In genomic region chr12:9237538-9237937, GRCm38 (mm10) we compare ENCODE assay signal across 17 mouse cellular contexts.
A peak's percentile ranks its signal among the peaks of the same experiment; 100 is the strongest.
DNase-seq lines count a peak whose midpoint lies in the region; ATAC-seq and TF ChIP-seq lines count a peak whose summit lies in the region.
"Had no signal": no experiment of that assay in that cellular context is flagged by ENCODE, and none has a peak within 500 bp of the region (broad histone marks: within the 10 kb centered on the region; RNA-seq: fewer than 3 reads in every experiment).

No protein-coding gene starts in this region.

- peak; percentile 37; the same call in 1 of the 2 replicates for ATAC-seq in heart, embryonic 13.5 days (ENCODE audit: extremely low read depth, insufficient number of reproducible peaks, low FRiP score, low TSS enrichment)
- ATAC-seq in lung, postnatal 0 days: peak; percentile 46
- no peak for ATAC-seq in forebrain, embryonic 16.5 days
- ATAC-seq: forebrain, embryonic 13.5 days; intestine, embryonic 16.5 days; midbrain, embryonic 15.5 days had no signal

- no peaks in the 10 kb centered on the region for H3K36me3 ChIP-seq in heart, embryonic 13.5 days
- H3K36me3 ChIP-seq in limb, embryonic 10.5 days: no peaks in the 10 kb centered on the region
- no peaks in the 10 kb centered on the region for H3K36me3 ChIP-seq in lung, postnatal 0 days (ENCODE audit: insufficient read depth, low read length)
- no peaks in the 10 kb centered on the region for H3K36me3 ChIP-seq in forebrain, embryonic 16.5 days (ENCODE audit: control insufficient read depth, insufficient read depth)
- H3K36me3 ChIP-seq: embryonic facial prominence, embryonic 15.5 days; hindbrain, embryonic 13.5 days; midbrain, embryonic 15.5 days had no signal

- 26% methylated on average over 6 of the region's 6 CpGs for WGBS in heart, embryonic 13.5 days
- 45% methylated on average over 6 of the region's 6 CpGs for WGBS in limb, embryonic 10.5 days
- WGBS in lung, postnatal 0 days: 37% methylated on average over 6 of the region's 6 CpGs
- 78% methylated on average over 6 of the region's 6 CpGs for WGBS in forebrain, embryonic 16.5 days

- H3K4me2 ChIP-seq in heart, embryonic 13.5 days: peak overlapping the region; percentile 16; the same call in 1 of the 2 replicates
- no peak overlapping the region for H3K4me2 ChIP-seq in lung, postnatal 0 days (replicated peaks; ENCODE audit: low read depth, low read length)
- H3K4me2 ChIP-seq in forebrain, embryonic 16.5 days (ENCODE audit: low read length): no peak overlapping the region
- H3K4me2 ChIP-seq: embryonic facial prominence, embryonic 15.5 days; forebrain, embryonic 13.5 days; hindbrain, embryonic 13.5 days; midbrain, embryonic 15.5 days had no signal

- H3K4me1 ChIP-seq in heart, embryonic 13.5 days: peaks cover 19% of the 10 kb centered on the region
- peaks cover 7% of the 10 kb centered on the region for H3K4me1 ChIP-seq in limb, embryonic 10.5 days
- H3K4me1 ChIP-seq in lung, postnatal 0 days (ENCODE audit: insufficient read depth, low read depth, low read length): no peaks in the 10 kb centered on the region
- no peaks in the 10 kb centered on the region for H3K4me1 ChIP-seq in forebrain, embryonic 16.5 days (replicated peaks; ENCODE audit: control insufficient read depth, insufficient read depth, low read length)
- H3K4me1 ChIP-seq: embryonic facial prominence, embryonic 15.5 days; forebrain, embryonic 13.5 days; hindbrain, embryonic 13.5 days; megakaryocyte, embryonic 14.5 days; midbrain, embryonic 15.5 days had no signal

- no peaks in the 10 kb centered on the region for H3K27me3 ChIP-seq in heart, embryonic 13.5 days (replicated peaks)
- H3K27me3 ChIP-seq in limb, embryonic 10.5 days (ENCODE audit: low read depth, poor library complexity, severe bottlenecking): peaks cover 12% of the 10 kb centered on the region; the same call in 1 of the 2 replicates
- no peaks in the 10 kb centered on the region for H3K27me3 ChIP-seq in lung, postnatal 0 days (replicated peaks; ENCODE audit: insufficient read depth, low read length)
- no peaks in the 10 kb centered on the region for H3K27me3 ChIP-seq in forebrain, embryonic 16.5 days (replicated peaks; ENCODE audit: control insufficient read depth, insufficient read depth, low read length)
- H3K27me3 ChIP-seq: embryonic facial prominence, embryonic 15.5 days; forebrain, embryonic 13.5 days; hindbrain, embryonic 13.5 days; megakaryocyte, embryonic 14.5 days; midbrain, embryonic 15.5 days had no signal

- no peak for TF ChIP-seq EP300 in lung, postnatal 0 days (IDR thresholded peaks at IDR 0.05)

- DNase-seq in NIH3T3 (ENCODE audit: low read depth): peak; percentile 77
- DNase-seq in limb, embryonic 10.5 days (ENCODE audit: low spot score): peak; percentile 49
- DNase-seq in lung, postnatal 0 days (ENCODE audit: low spot score): peak; percentile 17
- DNase-seq in kidney, postnatal 14 days: no peak
- no peak for DNase-seq in kidney, adult 8-10 months
- DNase-seq: cerebellum, postnatal 10 days; embryo, embryonic 11 days; layer of hippocampus, postnatal 36 days; thymus, postnatal 4 days had no signal

- no peak overlapping the region for H3K9ac ChIP-seq in heart, embryonic 13.5 days
- H3K9ac ChIP-seq in lung, postnatal 0 days (replicated peaks; ENCODE audit: low read depth): no peak overlapping the region
- no peak overlapping the region for H3K9ac ChIP-seq in forebrain, embryonic 16.5 days (replicated peaks; ENCODE audit: low read depth, low read length)
- H3K9ac ChIP-seq: embryonic facial prominence, embryonic 15.5 days; forebrain, embryonic 13.5 days; hindbrain, embryonic 13.5 days; midbrain, embryonic 15.5 days had no signal

- peak overlapping the region; percentile 76 for H3K27ac ChIP-seq in heart, embryonic 13.5 days (replicated peaks)
- H3K27ac ChIP-seq in limb, embryonic 10.5 days: no peak overlapping the region
- no peak overlapping the region for H3K27ac ChIP-seq in lung, postnatal 0 days (ENCODE audit: low read length)
- H3K27ac ChIP-seq in forebrain, embryonic 16.5 days (ENCODE audit: low read length): no peak overlapping the region
- H3K27ac ChIP-seq: embryonic facial prominence, embryonic 15.5 days; forebrain, embryonic 13.5 days; hindbrain, embryonic 13.5 days; midbrain, embryonic 15.5 days had no signal

- no peaks in the 10 kb centered on the region for H3K9me3 ChIP-seq in heart, embryonic 13.5 days
- H3K9me3 ChIP-seq in limb, embryonic 10.5 days (replicated peaks): no peaks in the 10 kb centered on the region
- no peaks in the 10 kb centered on the region for H3K9me3 ChIP-seq in lung, postnatal 0 days (ENCODE audit: low read length)
- H3K9me3 ChIP-seq in forebrain, embryonic 16.5 days (ENCODE audit: control insufficient read depth, low read length): no peaks in the 10 kb centered on the region
- H3K9me3 ChIP-seq: embryonic facial prominence, embryonic 15.5 days; forebrain, embryonic 13.5 days; hindbrain, embryonic 13.5 days; midbrain, embryonic 15.5 days had no signal

- no peak overlapping the region for H3K4me3 ChIP-seq in heart, embryonic 13.5 days
- H3K4me3 ChIP-seq in limb, embryonic 10.5 days: no peak overlapping the region
- no peak overlapping the region for H3K4me3 ChIP-seq in lung, postnatal 0 days (ENCODE audit: low read depth, low read length)
- H3K4me3 ChIP-seq in forebrain, embryonic 16.5 days (replicated peaks; ENCODE audit: low read length): no peak overlapping the region
- H3K4me3 ChIP-seq: embryonic facial prominence, embryonic 15.5 days; forebrain, embryonic 13.5 days; hindbrain, embryonic 13.5 days; megakaryocyte, embryonic 14.5 days; midbrain, embryonic 15.5 days had no signal

- no peak for TF ChIP-seq CTCF in lung, postnatal 0 days (IDR thresholded peaks at IDR 0.05)

Comparison
In these comparisons a context has a peak if more than half of its experiments do, and no peak if none do; other contexts are left out.
1. DNase-seq: peak in NIH3T3 (single experiment), limb, embryonic 10.5 days (single experiment) and lung, postnatal 0 days (single experiment); none in kidney, postnatal 14 days (single experiment) and kidney, adult 8-10 months (0 of 2).